Mouse (Mus musculus) CD4-positive naive resting alpha-beta T cell, adult 57 days (primary cell): ENCODE results near the gene Hnrnpdl. TPM values are rescaled to one million over a fixed set of nuclear protein-coding genes. Genes with fewer than 3 reads are reported as not detected.

Experiments used
- total RNA-seq: library from RNA; stranded (reverse); gene quantifications from one replicate; pipeline ENCODE4 v1.2.4, GENCODE M21; 2023

Hnrnpdl gene
- total RNA-seq = 371 TPM

GRCm38 (mm10) chr5:100039602-100040142 is at the start of gene Hnrnpdl, which contains the start of gene Enoph1:
Gene Hnrnpdl (minus strand): TSS chr5:100039664.
Gene Enoph1 (plus strand): TSS chr5:100039985.

Other genes starting within 250 kb of the Hnrnpdl start
- gene Vamp9, start 133.4 kb downstream of the Hnrnpdl start, total RNA-seq = not detected
- gene Hnrnpd, start 60.7 kb downstream of the Hnrnpdl start, total RNA-seq = 278 TPM
- gene 4930524J08Rik, start 60.6 kb downstream of the Hnrnpdl start, total RNA-seq = 1.1 TPM
- 28.4 TPM for gene Enoph1, start 321 bp upstream of the Hnrnpdl start, total RNA-seq
- not detected for gene Tmem150c, start 120.1 kb upstream of the Hnrnpdl start, total RNA-seq